Mouse (Mus musculus) cortical plate, adult 2 months (tissue): ENCODE data around the gene Nrap. TPM values are rescaled to one million over a fixed set of nuclear protein-coding genes. Genes with fewer than 3 reads are reported as not detected.
"Not testable (repeated sequence)": the region's sequence is repeated elsewhere in the genome, so short reads cannot be mapped to it uniquely, and the experiment has no call there.

Experiments used
- H3K27ac ChIP-seq: fragments of 200-500 bp; 2 replicates; pipeline ENCODE4 v1.5.1; 2012; ENCODE audit warnings: low read length, control low read depth, inconsistent platforms; ENCODE audit not compliant: insufficient read depth
- H3K4me1 ChIP-seq: fragments of 200-500 bp; 2 replicates; pipeline ENCODE4 v1.6.1; 2011; ENCODE audit warnings: low read length; ENCODE audit not compliant: control insufficient read depth, insufficient read depth
- H3K4me3 ChIP-seq: fragments of 200-500 bp; 2 replicates; pipeline ENCODE4 v1.5.1; 2011; ENCODE audit warnings: mild to moderate bottlenecking, low read length, control low read depth; ENCODE audit not compliant: insufficient read depth
- CTCF ChIP-seq: fragments of 200-500 bp; IDR thresholded peaks from 2 replicates; pipeline ENCODE4 v1.5.1; 2011; ENCODE audit warnings: mild to moderate bottlenecking, control low read depth, low read length; ENCODE audit not compliant: insufficient read depth; ENCODE audit errors: extremely low read depth
- POLR2A ChIP-seq: fragments of 200-500 bp; IDR thresholded peaks from 2 replicates; pipeline ENCODE4 v1.6.1; 2011; ENCODE audit warnings: mild to moderate bottlenecking, low read length, control low read depth; ENCODE audit not compliant: insufficient read depth; ENCODE audit errors: extremely low read depth
- polyA plus RNA-seq: library from polyadenylated mRNA; depleted of rRNA; stranded (reverse); fragments of >200 nt; gene quantifications from 2 replicates; pipeline ENCODE4 v1.2.3, GENCODE M21; 2012

Gene Nrap
- polyA plus RNA-seq, 1 experiment: 0.40 TPM

GRCm38 (mm10) chr19:56422476-56423338 is 32.9 kb upstream of the Nrap start:
- H3K4me3 ChIP-seq: no peak overlapping the region
- no peak overlapping the region for H3K27ac ChIP-seq
- TF ChIP-seq POLR2A: no peak
- TF ChIP-seq CTCF: peak; percentile 91
- 0 out of 2 replicates have a peak, but pooled peaks cover 1% of the 10 kb centered on the region for H3K4me1 ChIP-seq

GRCm38 (mm10) chr19:56420345-56420744 is 30.5 kb upstream of the Nrap start:
- 0 out of 2 replicates have a peak, but pooled peaks cover 1% of the 10 kb centered on the region for H3K4me1 ChIP-seq
- H3K4me3 ChIP-seq: no peak overlapping the region
- no peak overlapping the region for H3K27ac ChIP-seq
- TF ChIP-seq POLR2A (no peak), CTCF (no peak)

GRCm38 (mm10) chr19:56419452-56419851 is 29.6 kb upstream of the Nrap start:
- Histone ChIP-seq H3K27ac (no peak overlapping the region), H3K4me1 (0 out of 2 replicates have a peak, but pooled peaks cover 1% of the 10 kb centered on the region), H3K4me3 (no peak overlapping the region)
- TF ChIP-seq POLR2A (no peak), CTCF (no peak)

GRCm38 (mm10) chr19:56418404-56418803 is 28.6 kb upstream of the Nrap start:
- H3K27ac ChIP-seq: no peak overlapping the region
- H3K4me3 ChIP-seq: no peak overlapping the region
- H3K4me1 ChIP-seq: no peaks in the 10 kb centered on the region
- TF ChIP-seq CTCF (no peak), POLR2A (no peak)

GRCm38 (mm10) chr19:56409884-56410283 is 20.0 kb upstream of the Nrap start:
- H3K4me1 ChIP-seq, H3K4me3 ChIP-seq, H3K27ac ChIP-seq: not testable (repeated sequence)

- no peak overlapping the region for H3K4me3 ChIP-seq
- TF ChIP-seq POLR2A (no peak), CTCF (no peak)
- H3K27ac ChIP-seq: no peak overlapping the region
- H3K4me1 ChIP-seq: no peaks in the 10 kb centered on the region
Observed at GRCm38 (mm10) chr19:56406581-56406980, 16.7 kb upstream of the Nrap start.

GRCm38 (mm10) chr19:56405824-56406223 is 16.0 kb upstream of the Nrap start:
- TF ChIP-seq POLR2A (no peak), CTCF (no peak)
- no peak overlapping the region for H3K4me3 ChIP-seq
- no peaks in the 10 kb centered on the region for H3K4me1 ChIP-seq
- no peak overlapping the region for H3K27ac ChIP-seq

- TF ChIP-seq CTCF (no peak), POLR2A (no peak)
- H3K4me3 ChIP-seq: no peak overlapping the region
- no peak overlapping the region for H3K27ac ChIP-seq
- H3K4me1 ChIP-seq: no peaks in the 10 kb centered on the region; the same call in 1 of the 2 replicates
Observed at GRCm38 (mm10) chr19:56401864-56402263, 12.0 kb upstream of the Nrap start.

- no peak for TF ChIP-seq CTCF
- TF ChIP-seq POLR2A: no peak
- no peak overlapping the region for H3K27ac ChIP-seq
- H3K4me3 ChIP-seq: no peak overlapping the region
- H3K4me1 ChIP-seq: peaks cover 1% of the 10 kb centered on the region
Observed at GRCm38 (mm10) chr19:56400200-56400599, 10.4 kb upstream of the Nrap start.

- TF ChIP-seq CTCF (no peak), POLR2A (no peak)
- Histone ChIP-seq H3K4me3 (no peak overlapping the region), H3K27ac (no peak overlapping the region), H3K4me1 (peaks cover 1% of the 10 kb centered on the region)
Observed at GRCm38 (mm10) chr19:56398528-56398795, 8.6 kb upstream of the Nrap start.
